Mouse (Mus musculus) kidney, adult 11 months (tissue): ENCODE results near the gene Bpifb3.

Experiments used
- DNase-seq: peaks from one replicate; pipeline ENCODE4 v3.0.0; 2022

Bpifb3 gene

GRCm38 (mm10) chr2:153917930-153918329 lies at the start of gene Bpifb3:
Bpifb3 (plus strand) TSS chr2:153918230.
- DNase-seq: no peak

- DNase-seq: no peak
These were observed 47.0 kb upstream of the Bpifb3 start, which contains the start of gene Sun5 for GRCm38 (mm10) chr2:153870984-153871383. Sun5 (minus strand) TSS chr2:153871084.

- no peak for DNase-seq
These were observed 43.3 kb upstream of the Bpifb3 start, which contains the start of gene Bpifb2 for GRCm38 (mm10) chr2:153874745-153875144. Bpifb2 (plus strand) TSS chr2:153875045.

GRCm38 (mm10) chr2:153899111-153899510 lies 18.9 kb upstream of the Bpifb3 start:
- no peak for DNase-seq

GRCm38 (mm10) chr2:153900088-153900487 lies 17.9 kb upstream of the Bpifb3 start, which contains the start of gene Bpifb6:
Bpifb6 (plus strand) TSS chr2:153900388.
- DNase-seq: no peak

- DNase-seq: no peak
These were observed 15.3 kb upstream of the Bpifb3 start for GRCm38 (mm10) chr2:153902726-153903125.

- DNase-seq: no peak
These were observed 11.4 kb upstream of the Bpifb3 start for GRCm38 (mm10) chr2:153906626-153907025.

GRCm38 (mm10) chr2:153914151-153914550 lies 3.9 kb upstream of the Bpifb3 start:
- DNase-seq: peak; percentile 14

GRCm38 (mm10) chr2:153921246-153921645 lies 3.2 kb downstream of the Bpifb3 start:
- no peak for DNase-seq

GRCm38 (mm10) chr2:153929871-153930413 lies 11.9 kb downstream of the Bpifb3 start:
- no peak for DNase-seq

GRCm38 (mm10) chr2:153931125-153931524 lies 13.1 kb downstream of the Bpifb3 start:
- no peak for DNase-seq

GRCm38 (mm10) chr2:153933311-153933710 lies 15.3 kb downstream of the Bpifb3 start:
- no peak for DNase-seq

- no peak for DNase-seq
These were observed 17.3 kb downstream of the Bpifb3 start for GRCm38 (mm10) chr2:153935348-153935747.

- DNase-seq: no peak
These were observed 19.8 kb downstream of the Bpifb3 start, which contains the start of gene Bpifb4 for GRCm38 (mm10) chr2:153937843-153938242. Bpifb4 (plus strand) TSS chr2:153938212.

GRCm38 (mm10) chr2:153943537-153943936 lies 25.5 kb downstream of the Bpifb3 start:
- peak; percentile 15 for DNase-seq

GRCm38 (mm10) chr2:153944567-153944966 lies 26.5 kb downstream of the Bpifb3 start:
- DNase-seq: no peak

GRCm38 (mm10) chr2:153952897-153953296 lies 34.9 kb downstream of the Bpifb3 start:
- DNase-seq: peak; percentile 26

- DNase-seq: peak; percentile 7
These were observed 35.8 kb downstream of the Bpifb3 start for GRCm38 (mm10) chr2:153953836-153954235.

- DNase-seq: no peak
These were observed 44.8 kb downstream of the Bpifb3 start for GRCm38 (mm10) chr2:153962821-153963331.

GRCm38 (mm10) chr2:153963334-153963733 lies 45.3 kb downstream of the Bpifb3 start:
- no peak for DNase-seq

GRCm38 (mm10) chr2:153970221-153970620 lies 52.2 kb downstream of the Bpifb3 start:
- no peak for DNase-seq

- DNase-seq: no peak
These were observed 56.6 kb downstream of the Bpifb3 start, which contains the start of gene Bpifa6 for GRCm38 (mm10) chr2:153974582-153974981. Bpifa6 (plus strand) TSS chr2:153974945.
